Comparison of ENCODE assay signal across 13 mouse cellular contexts in the genomic region with DNA sequence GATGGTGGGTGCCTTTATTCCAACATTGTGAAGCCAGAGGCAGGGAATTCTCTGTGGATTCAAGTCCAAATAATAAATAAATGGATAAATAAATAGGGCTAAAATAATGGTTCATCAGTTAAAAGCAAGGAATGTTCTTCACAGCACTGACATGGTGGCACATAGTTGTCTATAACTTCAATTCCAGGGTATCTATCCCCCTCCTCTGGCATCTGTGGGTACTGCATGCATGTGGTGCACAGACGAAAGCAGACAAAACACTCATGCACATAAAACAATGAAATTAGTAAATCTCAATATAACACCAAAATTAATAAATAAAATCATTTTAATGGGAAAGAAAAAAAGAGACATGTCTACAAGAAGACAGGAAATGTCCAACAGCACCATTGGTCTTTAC. TPM values are rescaled to one million over a fixed set of nuclear protein-coding genes. Genes with fewer than 3 reads are reported as not detected.
DNase-seq lines count a peak whose midpoint lies in the region; ATAC-seq and TF ChIP-seq lines count a peak whose summit lies in the region.
"Had no signal": no experiment of that assay in that cellular context is flagged by ENCODE, and none has a peak within 500 bp of the region (broad histone marks: within the 10 kb centered on the region; RNA-seq: fewer than 3 reads in every experiment).

No protein-coding gene starts in this region.

- no peak for DNase-seq in kidney, postnatal 0 days (ENCODE audit: low spot score)
- DNase-seq in kidney, adult 2 months = no peak
- peak; percentile 18 for DNase-seq in 3T3-L1 (ENCODE audit: low read depth, low spot score)
- DNase-seq in 416B (ENCODE audit: low read depth) = peak; percentile 53
- peak; percentile 2 for DNase-seq in c-Kit-positive CD71-positive TER-119-positive erythroid progenitor cells, embryonic 14.5 days (ENCODE audit: low spot score)
- no peak for DNase-seq in natural killer cell, adult 2 months (ENCODE audit: low spot score in 2 of 2)
- DNase-seq in left cerebral cortex, adult 2 months (ENCODE audit: extremely low spot score in 1 of 2, low spot score in 2 of 2) = no peak
- DNase-seq: cerebellum, postnatal 36 days; lung, postnatal 14 days; midbrain, embryonic 14.5 days had no signal

- no peaks in the 10 kb centered on the region for H3K9me3 ChIP-seq in kidney, postnatal 0 days (replicated peaks; ENCODE audit: low read length)
- H3K9me3 ChIP-seq: limb, embryonic 15.5 days; neural tube, embryonic 13.5 days had no signal

- ATAC-seq in kidney, postnatal 0 days (replicated peaks; ENCODE audit: low FRiP score, low read depth) = no peak
- ATAC-seq: hindbrain, embryonic 16.5 days had no signal

- peak; percentile 38 for TF ChIP-seq CTCF in kidney, postnatal 0 days (IDR thresholded peaks at IDR 0.05; ENCODE audit: low read depth)
- no peak; the same call in 1 of the 2 replicates for TF ChIP-seq CTCF in kidney, adult 2 months (conservative IDR thresholded peaks at IDR 0.05; ENCODE audit: insufficient read depth, insufficient read length, low read depth, low read length)
- no peak; the same call in 1 of the 2 replicates for TF ChIP-seq CTCF in left cerebral cortex, adult 2 months (IDR thresholded peaks at IDR 0.05)

- 85% methylated on average over 1 of the region's 1 CpGs for WGBS in kidney, postnatal 0 days
- 81% methylated on average over 1 of the region's 1 CpGs for WGBS in kidney, adult 2 months

- no peaks in the 10 kb centered on the region for H3K36me3 ChIP-seq in kidney, postnatal 0 days (ENCODE audit: insufficient read depth, low read length)
- no peaks in the 10 kb centered on the region for H3K36me3 ChIP-seq in kidney, adult 2 months (ENCODE audit: control insufficient read depth, insufficient read depth, low read length)
- H3K36me3 ChIP-seq: limb, embryonic 15.5 days; neural tube, embryonic 13.5 days had no signal

- H3K9ac ChIP-seq in kidney, postnatal 0 days (ENCODE audit: low read depth, low read length) = no peak overlapping the region
- H3K9ac ChIP-seq: limb, embryonic 15.5 days; neural tube, embryonic 13.5 days had no signal

- H3K4me2 ChIP-seq in kidney, postnatal 0 days (ENCODE audit: low read length) = no peak overlapping the region
- H3K4me2 ChIP-seq: limb, embryonic 15.5 days; neural tube, embryonic 13.5 days had no signal

- no peaks in the 10 kb centered on the region for H3K4me1 ChIP-seq in kidney, postnatal 0 days (replicated peaks; ENCODE audit: insufficient read depth, low read length)
- no peaks in the 10 kb centered on the region for H3K4me1 ChIP-seq in kidney, adult 2 months (ENCODE audit: control insufficient read depth, insufficient read depth, low read length)
- H3K4me1 ChIP-seq: limb, embryonic 15.5 days; neural tube, embryonic 13.5 days had no signal

- TF ChIP-seq POLR2A in kidney, adult 2 months (IDR thresholded peaks at IDR 0.05; ENCODE audit: low read depth, low read length) = no peak

- intact Hi-C loops in left cerebral cortex, adult 2 months (cut with DNase I) = no loop called here

- H3K4me3 ChIP-seq in kidney, postnatal 0 days (replicated peaks; ENCODE audit: low read depth, low read length) = no peak overlapping the region
- H3K4me3 ChIP-seq in kidney, adult 2 months (ENCODE audit: insufficient read depth, low read depth, low read length) = no peak overlapping the region
- H3K4me3 ChIP-seq in left cerebral cortex, adult 2 months = no peak overlapping the region
- H3K4me3 ChIP-seq: limb, embryonic 15.5 days; neural tube, embryonic 13.5 days had no signal

- H3K27me3 ChIP-seq in kidney, postnatal 0 days (ENCODE audit: insufficient read depth, low read length) = no peaks in the 10 kb centered on the region
- H3K27me3 ChIP-seq in kidney, adult 2 months (replicated peaks; ENCODE audit: control insufficient read depth, insufficient read depth, low read length) = no peaks in the 10 kb centered on the region
- H3K27me3 ChIP-seq: limb, embryonic 15.5 days; neural tube, embryonic 13.5 days had no signal

- no peak overlapping the region for H3K27ac ChIP-seq in kidney, postnatal 0 days
- H3K27ac ChIP-seq in kidney, adult 2 months (ENCODE audit: insufficient read depth, low read depth, low read length) = no peak overlapping the region
- no peak overlapping the region for H3K27ac ChIP-seq in left cerebral cortex, adult 2 months
- H3K27ac ChIP-seq: limb, embryonic 15.5 days; neural tube, embryonic 13.5 days had no signal

RNA-seq across cellular contexts. Expression of gene Ppt1, which starts 54.3 kb away (rescaled TPM):
- 74.4 and 77.6 TPM in 2 replicates for polyA plus RNA-seq in kidney, postnatal 0 days (2015; fragmentation: Nextera tagmentation; extraction: Ambion mirVana)
- 61.2 and 67.7 TPM in 2 replicates for polyA plus RNA-seq in kidney, adult 2 months (2012; rRNA removed)
- total RNA-seq in left cerebral cortex, adult 2 months (2021) = 10 to 100 TPM; 97.2 to 97.7 TPM

Comparison
In these comparisons a context has a peak if more than half of its experiments do, and no peak if none do; other contexts are left out.
1. DNase-seq: peak in 3T3-L1 (single experiment), 416B (single experiment) and c-Kit-positive CD71-positive TER-119-positive erythroid progenitor cells, embryonic 14.5 days (single experiment); none in kidney, postnatal 0 days (single experiment), kidney, adult 2 months (single experiment), natural killer cell, adult 2 months (0 of 2) and left cerebral cortex, adult 2 months (0 of 2).